Mouse (Mus musculus) liver, embryonic 12.5 days (tissue): ENCODE data around the gene Map3k7. TPM values are rescaled to one million over a fixed set of nuclear protein-coding genes. Genes with fewer than 3 reads are reported as not detected.
"Not testable (repeated sequence)": the region's sequence is repeated elsewhere in the genome, so short reads cannot be mapped to it uniquely, and the experiment has no call there.

ENCODE experiments used
- ATAC-seq: fragments of 200-750 bp; cut with Nextera tagmentation; 2 replicates; pipeline ENCODE4 v1.8.0; 2017; ENCODE audit warnings: moderate number of reproducible peaks, mild to moderate bottlenecking, moderate library complexity
- H3K27ac ChIP-seq: fragments of 300-500 bp; sonication (generic); 2 replicates; pipeline ENCODE4 v1.5.1; 2016; ENCODE audit warnings: mild to moderate bottlenecking
- H3K27me3 ChIP-seq: fragments of 300-500 bp; sonication (generic); replicated peaks from 2 replicates; pipeline ENCODE4 v1.6.1; 2016; ENCODE audit warnings: mild to moderate bottlenecking, moderate library complexity
- H3K36me3 ChIP-seq: fragments of 300-500 bp; sonication (generic); 2 replicates; pipeline ENCODE4 v1.6.1; 2016; ENCODE audit warnings: mild to moderate bottlenecking, moderate library complexity
- H3K4me1 ChIP-seq: fragments of 300-500 bp; sonication (generic); 2 replicates; pipeline ENCODE4 v1.6.1; 2016
- H3K4me2 ChIP-seq: fragments of 300-500 bp; sonication (generic); 2 replicates; pipeline ENCODE4 v1.6.1; 2016; ENCODE audit warnings: mild to moderate bottlenecking, moderate library complexity
- H3K4me3 ChIP-seq: fragments of 300-500 bp; sonication (generic); 2 replicates; pipeline ENCODE4 v1.5.1; 2016; ENCODE audit warnings: mild to moderate bottlenecking, moderate library complexity
- H3K9ac ChIP-seq: fragments of 300-500 bp; sonication (generic); 2 replicates; pipeline ENCODE4 v1.6.1; 2016; ENCODE audit warnings: mild to moderate bottlenecking, moderate library complexity
- H3K9me3 ChIP-seq: fragments of 300-500 bp; sonication (generic); replicated peaks from 2 replicates; pipeline ENCODE4 v1.6.1; 2016; ENCODE audit warnings: mild to moderate bottlenecking, moderate library complexity
- WGBS: fragments of 180-500 bp; shearing (Covaris S2); methylation state at CpG from one replicate; pipeline ENCODE4 v1.1.7; 2016; ENCODE audit not compliant: insufficient replicate concordance; 5-methylcytosine and 5-hydroxymethylcytosine counted together
- polyA plus RNA-seq: library from polyadenylated mRNA; unstranded; fragments of >200 nt; fragmentation: Nextera tagmentation; extraction: Ambion mirVana; gene quantifications from 2 replicates; pipeline ENCODE4 v1.2.1, GENCODE M21; 2016

Gene Map3k7
- polyA plus RNA-seq, 1 experiment from 2014 or later, result 25.0 TPM

DNA sequence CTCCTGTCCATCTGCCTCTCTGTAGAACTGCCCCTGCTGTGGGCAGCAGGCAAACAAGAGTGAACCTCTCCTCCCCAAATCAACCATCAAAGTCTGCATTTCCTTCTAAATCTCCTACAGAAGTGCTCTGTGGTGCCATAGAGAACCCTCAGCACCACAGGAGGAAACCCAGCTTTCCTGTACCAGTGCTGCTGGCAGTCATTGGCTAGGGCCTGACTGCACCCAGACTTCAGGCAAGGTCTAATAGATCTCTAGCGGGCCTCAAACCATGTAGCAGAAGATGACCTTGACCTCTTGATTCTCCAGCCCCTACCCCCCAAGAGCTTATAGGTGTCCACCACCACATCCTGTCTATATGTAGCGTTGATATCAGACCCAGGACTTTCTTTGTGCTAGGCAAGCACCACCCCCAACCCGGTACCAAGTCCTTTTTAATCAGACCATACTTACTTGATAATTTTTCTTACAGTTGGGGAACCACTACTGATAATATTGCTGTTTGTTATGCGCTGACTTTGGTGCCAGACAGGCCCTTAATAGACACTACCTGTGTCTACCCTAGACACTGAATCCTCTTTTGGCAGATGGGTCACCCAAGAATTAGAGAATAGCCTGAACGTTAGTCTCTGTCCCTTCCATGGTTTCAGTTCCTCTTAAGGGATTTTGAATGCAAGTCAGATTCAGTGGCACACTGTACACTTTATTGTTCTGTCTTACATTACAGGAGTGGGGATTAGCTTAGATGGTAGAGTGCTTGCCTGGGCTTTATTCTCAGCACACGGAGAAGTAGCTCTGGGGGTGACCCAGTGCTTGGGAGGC is 41.1 kb downstream of the Map3k7 start:
- ATAC-seq, result no peak
- Histone ChIP-seq H3K4me3 (no peak overlapping the region), H3K27me3 (no peaks in the 10 kb centered on the region), H3K36me3 (peaks cover 52% of the 10 kb centered on the region), H3K27ac (no peak overlapping the region), H3K4me1 (no peaks in the 10 kb centered on the region), H3K9me3 (no peaks in the 10 kb centered on the region), H3K4me2 (no peak overlapping the region), H3K9ac (no peak overlapping the region)
- WGBS, result 71% methylated on average over 6 of the region's 6 CpGs

DNA sequence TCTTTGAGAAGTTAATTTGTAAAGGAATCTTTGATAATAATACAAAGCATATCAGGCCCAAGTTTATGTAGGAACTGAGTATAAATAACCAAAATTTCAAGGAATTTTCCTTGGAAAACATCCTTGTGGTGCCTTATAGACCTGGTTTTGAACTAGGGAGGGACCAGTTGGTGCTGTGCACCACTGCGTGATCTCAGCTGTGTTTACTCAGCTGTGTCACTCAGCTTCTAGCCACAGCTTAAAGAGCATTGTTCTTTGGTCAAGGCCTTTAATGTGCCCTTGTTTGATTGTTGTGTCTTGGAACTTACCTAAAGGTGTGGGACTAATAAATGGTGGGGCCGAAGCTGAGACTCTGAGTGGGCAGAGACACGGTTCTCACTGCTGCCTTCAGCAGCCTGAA is 43.3 kb downstream of the Map3k7 start:
- peaks cover 64% of the 10 kb centered on the region for H3K36me3 ChIP-seq
- no peaks in the 10 kb centered on the region for H3K9me3 ChIP-seq
- no peak overlapping the region for H3K9ac ChIP-seq
- no peak overlapping the region for H3K27ac ChIP-seq
- peaks cover 4% of the 10 kb centered on the region; the same call in 1 of the 2 replicates for H3K4me1 ChIP-seq
- no peak overlapping the region for H3K4me2 ChIP-seq
- no peak for ATAC-seq
- H3K4me3 ChIP-seq, result no peak overlapping the region
- H3K27me3 ChIP-seq, result no peaks in the 10 kb centered on the region
- WGBS, result 91% methylated on average over 3 of the region's 3 CpGs

DNA sequence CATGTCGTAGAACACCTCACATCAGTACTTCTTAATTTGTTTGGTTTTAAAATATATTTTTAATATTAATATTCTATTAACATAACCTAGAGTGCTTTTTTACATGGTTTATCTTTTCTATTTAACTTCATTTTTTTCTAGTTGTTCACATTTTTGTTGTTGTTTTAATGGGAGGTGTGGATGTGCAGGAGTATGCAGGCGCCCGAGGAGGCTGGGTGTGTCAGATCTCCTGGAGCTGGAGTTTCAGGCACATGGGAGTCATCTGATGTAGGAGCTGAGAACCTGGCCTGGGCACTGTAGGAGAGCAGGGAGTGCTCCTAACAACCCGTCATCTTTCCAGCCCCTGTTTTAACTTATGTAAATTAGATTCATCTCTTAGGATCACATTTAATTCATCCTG is 44.2 kb downstream of the Map3k7 start:
- 80% methylated on average over 4 of the region's 4 CpGs for WGBS
- Histone ChIP-seq H3K4me3 (no peak overlapping the region), H3K27ac (no peak overlapping the region), H3K9ac (no peak overlapping the region), H3K4me1 (peaks cover 4% of the 10 kb centered on the region; the same call in 1 of the 2 replicates), H3K27me3 (no peaks in the 10 kb centered on the region), H3K9me3 (no peaks in the 10 kb centered on the region), H3K4me2 (no peak overlapping the region), H3K36me3 (peaks cover 72% of the 10 kb centered on the region)
- ATAC-seq, result no peak

DNA sequence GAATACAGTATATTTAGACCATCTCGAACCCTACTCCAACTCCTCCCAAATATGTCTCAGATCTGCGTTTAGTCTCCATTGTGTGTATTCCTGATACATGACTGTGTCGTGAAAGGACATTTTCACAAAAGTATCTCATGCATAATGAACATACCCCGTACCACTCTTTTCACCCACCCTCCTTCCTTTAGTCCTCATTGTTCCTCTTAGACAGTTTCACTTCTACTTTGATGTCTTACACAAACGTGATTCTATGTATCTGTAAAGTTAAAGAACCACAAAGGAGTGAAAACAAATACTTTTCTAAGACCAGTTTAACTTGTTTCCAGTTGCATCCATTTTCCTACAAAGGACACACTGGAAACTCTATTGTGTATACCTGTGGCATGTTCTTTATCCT is 46.9 kb downstream of the Map3k7 start:
- 77% methylated on average over 5 of the region's 5 CpGs for WGBS
- Histone ChIP-seq H3K27ac (no peak overlapping the region), H3K4me3 (no peak overlapping the region), H3K27me3 (no peaks in the 10 kb centered on the region), H3K9ac (no peak overlapping the region), H3K4me1 (peaks cover 4% of the 10 kb centered on the region; the same call in 1 of the 2 replicates), H3K36me3 (peaks cover 77% of the 10 kb centered on the region), H3K4me2 (no peak overlapping the region), H3K9me3 (no peaks in the 10 kb centered on the region)
- no peak for ATAC-seq

DNA sequence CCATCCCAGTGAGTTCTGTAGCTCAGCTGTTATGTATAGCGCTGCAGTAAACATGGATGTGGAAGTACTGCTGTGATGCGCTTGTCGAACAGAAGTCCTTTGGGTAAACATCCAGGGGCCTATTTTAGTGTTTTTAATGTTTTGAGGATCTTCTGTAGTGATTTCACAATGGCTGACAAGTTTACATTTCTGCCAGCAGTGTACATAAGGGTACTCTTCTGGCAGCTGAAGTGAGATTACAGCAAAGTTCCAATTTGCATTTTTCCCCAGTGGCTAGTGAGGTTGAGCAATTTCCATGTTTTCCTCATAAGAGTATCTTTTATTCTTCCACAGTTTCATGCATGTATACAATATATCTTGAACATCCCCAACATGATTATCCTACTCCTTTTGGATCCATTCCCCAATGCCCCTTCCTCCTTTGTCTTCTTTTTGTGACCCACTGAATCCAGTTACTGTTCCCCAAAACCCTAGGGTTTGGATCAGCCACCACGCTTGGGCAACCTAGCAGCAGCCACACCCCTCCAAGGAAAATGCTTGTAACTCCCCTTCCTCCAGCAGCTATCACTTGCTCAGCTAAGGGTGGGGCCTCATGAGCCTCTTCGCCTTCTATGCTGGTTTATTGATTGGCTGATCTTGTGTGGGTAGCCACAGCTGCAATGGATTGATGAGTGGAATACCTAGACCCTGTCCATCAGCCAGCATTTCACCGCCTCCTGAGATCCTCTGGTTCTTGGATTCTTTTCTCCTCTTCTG is 47.5 kb downstream of the Map3k7 start:
- Histone ChIP-seq H3K4me2 (no peak overlapping the region), H3K9ac (no peak overlapping the region), H3K27me3 (no peaks in the 10 kb centered on the region), H3K36me3 (peaks cover 82% of the 10 kb centered on the region), H3K27ac (no peak overlapping the region), H3K9me3 (no peaks in the 10 kb centered on the region), H3K4me1 (peaks cover 4% of the 10 kb centered on the region; the same call in 1 of the 2 replicates), H3K4me3 (no peak overlapping the region)
- 78% methylated on average over 6 of the region's 6 CpGs for whole genome bisulfite sequencing
- ATAC-seq, result no peak

DNA sequence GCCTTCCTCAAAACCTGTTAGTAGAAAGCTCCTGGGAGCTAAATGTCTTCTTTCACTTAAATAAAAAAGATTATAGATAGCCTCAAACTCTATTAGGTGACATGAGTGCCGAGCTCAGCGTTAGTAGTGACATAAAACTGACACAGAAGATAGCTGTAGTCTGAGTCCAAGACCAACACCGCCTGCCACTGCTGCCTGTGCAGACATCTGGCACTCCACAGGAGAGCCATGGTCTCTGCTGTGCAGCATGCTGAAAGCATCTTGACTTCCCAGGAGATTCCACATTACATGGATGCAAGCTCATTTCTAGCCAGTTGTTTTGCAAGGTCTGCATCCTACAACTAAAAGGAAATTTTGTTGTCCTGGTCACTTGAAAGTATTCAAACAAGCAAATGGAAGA is 57.2 kb downstream of the Map3k7 start:
- H3K4me2 ChIP-seq, result no peak overlapping the region
- no peak overlapping the region for H3K27ac ChIP-seq
- ATAC-seq, result no peak
- peaks cover 68% of the 10 kb centered on the region for H3K36me3 ChIP-seq
- WGBS, result 81% methylated on average over 3 of the region's 3 CpGs
- no peak overlapping the region for H3K9ac ChIP-seq
- no peaks in the 10 kb centered on the region for H3K9me3 ChIP-seq
- H3K4me3 ChIP-seq, result no peak overlapping the region
- H3K27me3 ChIP-seq, result no peaks in the 10 kb centered on the region
- H3K4me1 ChIP-seq, result no peaks in the 10 kb centered on the region

DNA sequence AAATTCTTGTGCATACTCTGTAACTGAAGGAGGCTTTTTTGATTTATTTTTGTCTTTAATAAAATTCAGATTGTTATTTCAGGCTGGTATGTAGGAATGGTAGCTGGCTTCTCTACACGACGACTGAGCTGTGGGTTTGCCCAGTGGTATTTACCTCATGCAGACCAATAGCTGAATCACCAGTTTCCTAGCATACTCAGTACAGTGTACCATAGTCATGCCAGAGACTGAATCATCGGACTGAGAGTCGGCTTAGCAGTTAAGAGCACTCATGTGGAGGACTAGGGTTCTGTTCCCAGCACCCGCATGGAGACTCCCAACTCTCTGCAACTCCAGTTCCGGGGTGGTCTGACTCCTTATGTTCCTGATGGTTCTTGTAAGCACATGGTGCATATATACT is 58.4 kb downstream of the Map3k7 start:
- Histone ChIP-seq H3K9ac (no peak overlapping the region), H3K4me1 (no peaks in the 10 kb centered on the region), H3K9me3 (no peaks in the 10 kb centered on the region), H3K27ac (no peak overlapping the region), H3K36me3 (peaks cover 58% of the 10 kb centered on the region), H3K4me3 (no peak overlapping the region), H3K4me2 (no peak overlapping the region), H3K27me3 (no peaks in the 10 kb centered on the region)
- 91% methylated on average over 6 of the region's 6 CpGs for WGBS
- no peak for ATAC-seq

DNA sequence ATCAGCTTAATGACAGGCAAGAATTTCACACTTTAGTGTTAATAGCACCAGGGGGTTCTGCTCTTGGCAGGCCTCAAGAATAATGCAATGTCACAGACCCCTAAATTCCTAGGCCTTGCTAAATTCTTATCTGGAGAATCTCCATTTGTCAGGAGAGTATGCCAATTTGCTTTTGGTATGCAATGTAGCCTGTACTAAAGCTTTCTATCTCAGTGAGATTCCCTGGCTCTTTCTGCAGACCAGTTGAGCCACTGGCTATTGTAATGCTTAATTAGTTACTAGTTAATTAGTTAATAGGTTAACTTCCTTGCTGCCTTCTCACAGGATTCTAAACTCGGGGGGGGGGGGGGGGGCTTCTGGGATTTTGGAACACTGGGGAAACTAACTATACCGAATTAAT is 60.3 kb downstream of the Map3k7 start:
- H3K9me3 ChIP-seq, H3K4me2 ChIP-seq, ATAC-seq, H3K27me3 ChIP-seq, H3K27ac ChIP-seq, H3K4me1 ChIP-seq, H3K4me3 ChIP-seq, H3K9ac ChIP-seq: not testable (repeated sequence)
- H3K36me3 ChIP-seq, result peaks cover 40% of the 10 kb centered on the region
- 82% methylated on average over 2 of the region's 2 CpGs for WGBS

DNA sequence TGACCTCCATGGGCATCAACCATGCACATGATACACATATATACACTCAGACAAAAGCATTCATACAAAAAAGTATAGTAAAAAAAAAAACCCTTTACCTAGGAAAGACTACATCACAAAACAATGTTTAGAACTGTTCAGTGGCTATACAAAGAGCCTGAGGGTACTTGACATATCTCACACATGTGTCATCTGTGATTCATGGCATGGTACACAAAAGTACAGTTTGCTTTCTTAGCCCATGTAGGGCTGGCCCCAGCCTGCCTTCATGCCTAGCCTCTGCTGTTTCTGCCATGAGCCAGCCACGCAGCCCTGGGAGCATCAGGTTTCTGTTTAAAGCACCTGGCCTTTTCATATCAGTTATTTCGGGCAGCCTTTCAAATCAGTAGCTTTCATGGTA is 61.2 kb downstream of the Map3k7 start:
- WGBS, result 77% methylated on average over 2 of the region's 2 CpGs
- Histone ChIP-seq H3K27ac (no peak overlapping the region), H3K36me3 (peaks cover 32% of the 10 kb centered on the region), H3K9me3 (no peaks in the 10 kb centered on the region), H3K9ac (no peak overlapping the region), H3K27me3 (no peaks in the 10 kb centered on the region), H3K4me1 (no peaks in the 10 kb centered on the region), H3K4me2 (no peak overlapping the region), H3K4me3 (no peak overlapping the region)
- ATAC-seq, result no peak

DNA sequence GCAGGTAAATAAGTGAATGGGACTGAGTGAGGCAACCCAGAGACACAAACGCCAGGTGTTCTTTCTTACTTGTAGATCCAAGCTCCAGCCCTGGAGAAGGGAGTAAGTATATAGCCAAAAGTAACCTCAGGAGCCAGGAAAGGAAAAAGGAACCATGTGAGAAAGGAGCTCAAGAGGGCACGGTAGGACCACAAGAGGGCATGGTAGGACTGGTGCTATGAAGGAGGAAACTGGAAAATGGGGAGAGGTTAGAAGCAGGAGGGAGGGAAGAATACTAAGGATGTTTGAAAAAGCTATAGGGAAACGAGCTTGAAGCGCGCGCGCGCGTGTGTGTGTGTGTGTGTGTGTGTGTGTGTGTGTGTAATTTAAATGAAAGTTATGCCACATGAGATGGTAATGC is 63.2 kb downstream of the Map3k7 start:
- Histone ChIP-seq H3K4me2 (no peak overlapping the region), H3K9ac (no peak overlapping the region), H3K9me3 (no peaks in the 10 kb centered on the region), H3K4me3 (no peak overlapping the region), H3K4me1 (no peaks in the 10 kb centered on the region), H3K36me3 (peaks cover 14% of the 10 kb centered on the region), H3K27ac (no peak overlapping the region), H3K27me3 (no peaks in the 10 kb centered on the region)
- 85% methylated on average over 9 of the region's 9 CpGs for WGBS
- ATAC-seq, result no peak

DNA sequence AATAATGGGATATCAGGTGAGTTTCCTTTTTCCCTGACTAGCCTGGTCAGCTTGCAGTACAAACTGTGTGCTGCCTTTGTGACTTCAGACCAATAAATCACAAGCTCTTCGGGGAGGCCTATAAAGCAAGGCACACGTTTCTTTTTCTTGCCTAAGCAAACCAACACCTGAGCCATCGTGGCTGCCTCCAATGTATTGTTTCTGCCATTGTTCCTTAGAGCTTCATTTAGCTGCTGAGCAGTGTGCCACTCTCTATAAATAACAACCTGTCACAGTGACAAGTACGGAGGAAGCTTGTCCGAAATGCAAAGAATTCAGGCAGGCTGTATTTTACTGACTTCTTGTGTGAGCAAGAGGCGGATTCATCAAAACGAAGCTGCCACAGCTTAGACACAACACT is 73.4 kb downstream of the Map3k7 start:
- no peak for ATAC-seq
- WGBS, result 67% methylated on average over 7 of the region's 7 CpGs
- H3K4me1 ChIP-seq, result no peaks in the 10 kb centered on the region

DNA sequence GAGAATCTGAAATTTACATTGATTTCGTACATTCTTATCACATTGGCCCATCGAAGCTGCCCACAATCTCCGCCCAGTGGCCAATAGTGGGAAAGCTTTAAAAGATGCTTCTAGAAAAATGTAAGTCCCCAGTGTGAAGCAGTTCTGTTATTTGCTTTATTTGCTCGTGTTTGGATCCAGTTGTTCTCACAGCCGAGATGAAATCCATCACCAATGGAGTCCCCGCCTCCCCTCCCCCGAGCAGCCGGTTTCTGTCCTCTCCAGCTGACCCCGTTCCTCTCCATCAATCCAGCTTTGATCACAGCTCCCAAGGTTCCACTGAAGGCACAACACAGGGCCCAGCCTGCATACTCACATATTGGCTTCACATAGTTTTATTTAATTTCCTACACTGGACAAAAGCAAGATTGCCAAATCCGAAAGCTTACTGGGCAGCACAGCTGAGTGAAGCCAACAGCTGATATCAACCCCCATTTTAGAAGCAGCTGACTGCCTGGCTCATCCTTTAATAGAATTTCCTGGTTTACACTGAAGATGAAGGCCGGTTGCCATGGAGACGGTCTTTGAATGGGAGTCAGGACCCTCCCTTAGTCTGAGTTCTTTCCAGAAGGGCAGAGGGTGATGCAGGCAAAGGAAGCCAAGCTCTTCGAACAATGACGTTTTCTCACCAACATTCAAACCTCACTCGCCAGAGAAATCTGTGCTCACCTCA is 78.0 kb downstream of the Map3k7 start:
- H3K27me3 ChIP-seq, result no peaks in the 10 kb centered on the region
- H3K4me2 ChIP-seq, result no peak overlapping the region
- no peaks in the 10 kb centered on the region for H3K36me3 ChIP-seq
- H3K9me3 ChIP-seq, result no peaks in the 10 kb centered on the region
- H3K4me1 ChIP-seq, result no peaks in the 10 kb centered on the region
- H3K9ac ChIP-seq, result no peak overlapping the region
- no peak overlapping the region for H3K27ac ChIP-seq
- ATAC-seq, result no peak
- H3K4me3 ChIP-seq, result no peak overlapping the region
- 68% methylated on average over 15 of the region's 15 CpGs for WGBS

More for the DNA sequence above, 73.4 kb downstream of the Map3k7 start:
- H3K9ac ChIP-seq, result no peak overlapping the region
- no peaks in the 10 kb centered on the region for H3K9me3 ChIP-seq
- H3K27me3 ChIP-seq, result no peaks in the 10 kb centered on the region
- no peak overlapping the region for H3K27ac ChIP-seq
- no peak overlapping the region for H3K4me2 ChIP-seq
- H3K36me3 ChIP-seq, result no peaks in the 10 kb centered on the region
- H3K4me3 ChIP-seq, result no peak overlapping the region
